Mouse (Mus musculus) layer of hippocampus, adult 9-10 months (tissue): ENCODE results near the gene Zkscan17.
A peak's percentile ranks its signal among the peaks of the same experiment; 100 is the strongest.

Experiments
- DNase-seq: peaks from one replicate; pipeline ENCODE4 v3.0.0; 2022; ENCODE audit warnings: low spot score

Gene Zkscan17

DNA sequence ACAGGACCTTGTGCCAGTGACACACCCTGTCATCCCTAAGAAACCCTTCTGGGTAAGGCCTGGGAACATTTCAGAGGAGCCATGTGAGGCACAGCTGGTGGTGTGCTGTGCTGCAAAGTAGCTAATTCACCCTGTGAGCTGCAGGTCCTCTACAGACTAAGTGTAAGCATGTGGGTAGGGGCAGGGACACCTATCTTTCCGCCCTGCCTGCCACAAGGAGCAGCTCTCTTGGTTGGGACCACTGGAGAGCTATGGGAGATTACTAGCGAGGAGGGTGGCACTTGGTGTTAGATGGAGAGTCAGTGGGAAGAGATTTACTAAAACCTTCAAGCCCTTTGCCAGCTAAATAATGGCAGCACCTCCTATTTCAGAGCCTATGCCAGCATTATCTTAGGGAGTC lies 69.7 kb downstream of the Zkscan17 start:
- no peak for DNase-seq

DNA sequence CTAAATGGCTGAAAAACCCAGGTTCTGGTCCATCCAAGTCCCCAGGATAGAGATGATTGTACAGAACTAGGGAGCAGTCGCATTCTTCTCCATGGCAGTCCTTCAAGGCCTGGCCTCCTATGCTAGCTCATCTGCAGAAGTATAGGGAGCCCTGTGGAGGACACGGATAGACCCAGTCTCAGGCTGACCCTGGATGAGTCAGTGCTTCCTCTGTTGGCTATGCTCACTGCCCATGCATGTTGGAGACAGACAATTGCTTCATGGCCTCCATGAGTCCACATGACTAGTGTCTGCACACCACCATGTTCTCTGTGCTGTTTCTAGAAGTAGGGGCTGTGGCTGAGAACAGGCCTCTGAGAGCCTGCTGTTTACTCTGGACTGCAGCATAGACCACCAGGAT lies 70.2 kb downstream of the Zkscan17 start:
- no peak for DNase-seq

DNA sequence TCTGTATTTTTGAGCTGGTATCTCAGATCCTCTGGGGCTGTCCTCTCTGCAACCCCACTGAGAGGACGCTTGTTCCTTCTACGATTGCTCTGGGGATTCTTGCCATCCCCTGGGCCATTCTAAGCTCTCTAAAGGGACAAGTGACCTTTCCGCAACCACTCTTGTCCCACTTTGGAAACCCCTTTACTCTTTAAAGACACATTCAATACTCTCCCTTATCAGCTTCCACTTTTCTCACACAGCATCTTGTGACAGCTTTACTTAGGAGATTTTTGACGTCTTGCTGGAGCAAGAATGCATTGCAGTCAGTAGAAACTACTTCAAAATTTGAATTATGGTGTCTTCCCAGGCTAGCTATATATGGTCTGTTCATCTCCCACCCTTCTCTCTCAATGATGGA lies 75.5 kb downstream of the Zkscan17 start, which contains the start of gene Snap47:
TSS of gene Snap47 (minus strand) at position 101 of the 400 bp plus-strand sequence.
- DNase-seq, result no peak

DNA sequence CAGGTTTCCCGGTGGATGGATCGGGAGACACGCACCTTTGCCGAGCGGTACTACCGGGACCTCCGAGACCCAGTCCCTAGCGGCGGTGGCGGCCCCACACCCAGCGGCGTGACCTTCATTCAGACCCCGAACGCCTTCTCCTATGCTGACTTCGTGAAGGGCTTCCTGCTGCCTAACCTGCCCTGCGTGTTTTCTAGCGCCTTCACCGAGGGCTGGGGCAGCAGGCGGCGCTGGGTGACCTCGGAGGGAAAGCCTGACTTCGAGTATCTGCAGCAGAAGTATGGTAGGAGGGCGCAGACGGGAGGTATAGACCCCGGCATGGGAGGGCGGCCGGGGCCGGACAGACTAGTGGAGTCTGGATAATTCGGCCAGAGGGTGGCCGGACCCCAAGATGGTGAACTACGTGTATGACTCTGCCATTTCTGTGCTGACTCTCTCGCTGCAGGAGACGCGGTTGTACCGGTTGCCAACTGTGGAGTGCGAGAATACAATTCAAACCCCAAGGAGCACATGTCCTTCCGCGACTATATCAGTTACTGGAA lies 76.2 kb downstream of the Zkscan17 start:
- no peak for DNase-seq

DNA sequence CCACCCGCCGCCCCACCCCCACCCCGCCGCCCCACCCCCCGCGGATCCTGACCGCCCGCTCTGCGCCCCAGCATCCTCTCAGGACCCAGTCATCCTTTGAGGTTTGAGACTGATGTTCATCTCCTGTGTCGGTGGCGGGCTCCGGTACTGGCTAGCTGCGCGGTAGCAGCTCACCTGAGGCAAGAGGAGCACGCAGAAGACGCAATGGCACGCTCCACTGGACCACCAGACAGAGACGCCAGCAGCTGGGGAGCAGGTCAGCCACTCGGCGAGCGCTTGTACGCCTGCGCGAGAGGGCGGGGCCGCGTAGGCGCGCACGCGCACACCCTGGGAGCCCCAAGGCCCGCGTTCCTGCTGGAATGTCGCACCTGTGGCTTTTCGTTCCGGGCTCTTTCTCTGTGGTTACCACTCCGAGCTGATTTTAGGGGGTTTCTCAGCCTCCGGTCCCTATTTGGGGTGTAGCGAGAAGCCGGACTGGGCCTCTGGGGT lies 76.8 kb downstream of the Zkscan17 start, which contains the start of gene Jmjd4:
TSS of gene Jmjd4 (plus strand) at position 305 of the 489 bp plus-strand sequence.
- DNase-seq, result peak; percentile 66

DNA sequence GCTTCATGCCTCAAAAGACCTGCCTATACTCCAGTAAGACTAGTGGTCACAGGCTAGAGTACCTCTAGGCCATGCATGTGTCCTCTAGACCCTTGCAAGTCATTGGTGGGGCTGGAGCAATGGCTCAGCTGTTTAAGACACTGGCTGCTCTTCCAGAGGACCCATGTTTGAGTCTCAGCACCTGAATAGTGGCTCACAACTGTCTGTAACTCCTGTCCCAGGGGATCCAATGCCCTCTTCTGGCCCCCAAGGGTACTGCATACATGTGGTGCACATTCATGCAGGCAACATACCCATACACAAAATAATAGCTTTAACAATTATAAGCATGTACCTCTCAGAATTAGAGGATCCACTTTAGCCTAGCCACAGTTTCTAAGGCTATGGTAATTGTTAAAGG lies 83.4 kb downstream of the Zkscan17 start:
- DNase-seq, result no peak

DNA sequence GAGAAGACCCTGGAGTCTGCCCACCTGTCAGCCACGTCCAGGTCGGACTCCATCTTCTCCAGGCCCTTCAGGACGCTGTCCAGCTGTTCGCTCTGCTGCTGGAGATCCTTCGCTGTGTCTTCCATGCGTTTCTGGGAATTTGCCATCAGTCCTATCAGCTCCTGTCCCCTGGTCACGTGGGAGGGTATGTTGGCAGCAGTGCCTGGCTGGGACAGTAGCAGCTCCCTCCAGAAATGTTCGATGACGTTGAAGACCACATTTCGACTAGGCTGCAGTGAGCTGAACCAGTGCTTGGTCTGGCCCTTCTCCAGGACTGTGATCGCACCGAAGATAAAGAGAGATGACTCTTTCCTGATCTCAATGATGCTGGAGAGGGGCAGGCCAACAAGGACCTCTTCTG lies 88.6 kb downstream of the Zkscan17 start:
- DNase-seq, result no peak
